Mouse (Mus musculus) heart, embryonic 10.5 days (tissue): ENCODE results near the gene Selenow. TPM values are rescaled to one million over a fixed set of nuclear protein-coding genes. Genes with fewer than 3 reads are reported as not detected.

Experiments used
- polyA plus RNA-seq: library from polyadenylated mRNA; unstranded; fragments of >200 nt; fragmentation: Nextera tagmentation; extraction: Ambion mirVana; gene quantifications from 2 replicates; pipeline ENCODE4 v1.2.1, GENCODE M21; 2016

The Selenow gene
- polyA plus RNA-seq, 1 experiment from 2014 or later, result 750 TPM

Other genes starting within 250 kb of the Selenow start
- not detected in 2 replicates for gene Obox5, start 172.3 kb downstream of the Selenow start, polyA plus RNA-seq
- gene Obox6, start 82.7 kb downstream of the Selenow start, polyA plus RNA-seq, result not detected in 2 replicates
- not detected in 2 replicates for gene Crx, start 42.4 kb downstream of the Selenow start, polyA plus RNA-seq
- not detected in 2 replicates for gene Crxos, start 39.8 kb downstream of the Selenow start, polyA plus RNA-seq
- 136 and 152 TPM in 2 replicates for gene Nop53, start 23.7 kb upstream of the Selenow start, polyA plus RNA-seq
- gene Ehd2, start 45.2 kb upstream of the Selenow start, polyA plus RNA-seq, result 22.1 and 26.2 TPM in 2 replicates
- 5.8 and 7.4 TPM in 2 replicates for gene Bicra, start 125.5 kb upstream of the Selenow start, polyA plus RNA-seq
- not detected in 2 replicates for gene Zfp541, start 139.4 kb upstream of the Selenow start, polyA plus RNA-seq
- gene Napa, start 176.1 kb upstream of the Selenow start, polyA plus RNA-seq, result 182 and 196 TPM in 2 replicates
- 31.6 and 34.9 TPM in 2 replicates for gene Kptn, start 197.5 kb upstream of the Selenow start, polyA plus RNA-seq
- gene Slc8a2, start 207.4 kb upstream of the Selenow start, polyA plus RNA-seq, result 0.24 and 0.28 TPM in 2 replicates